Mouse (Mus musculus) forebrain, embryonic 15.5 days (tissue): ENCODE measurements around the gene Gpc6. TPM values are rescaled to one million over a fixed set of nuclear protein-coding genes. Genes with fewer than 3 reads are reported as not detected.

Experiments
- ATAC-seq: fragments of 200-750 bp; cut with Nextera tagmentation; replicated peaks from 2 replicates; pipeline ENCODE4 v1.8.0; 2017; ENCODE audit warnings: mild to moderate bottlenecking, moderate TSS enrichment, moderate library complexity
- H3K27ac ChIP-seq: fragments of 300-500 bp; sonication (generic); replicated peaks from 2 replicates; pipeline ENCODE4 v1.5.1; 2015; ENCODE audit warnings: mild to moderate bottlenecking, inconsistent platforms
- H3K27me3 ChIP-seq: fragments of 300-500 bp; sonication (generic); 2 replicates; pipeline ENCODE4 v1.6.1; 2015; ENCODE audit warnings: inconsistent platforms
- H3K36me3 ChIP-seq: fragments of 300-500 bp; sonication (generic); 2 replicates; pipeline ENCODE4 v1.6.1; 2015; ENCODE audit warnings: mild to moderate bottlenecking, inconsistent platforms
- H3K4me1 ChIP-seq: fragments of 300-500 bp; sonication (generic); 2 replicates; pipeline ENCODE4 v1.6.1; 2015; ENCODE audit warnings: inconsistent platforms
- H3K4me2 ChIP-seq: fragments of 300-500 bp; sonication (generic); replicated peaks from 2 replicates; pipeline ENCODE4 v1.6.1; 2015; ENCODE audit warnings: mild to moderate bottlenecking, inconsistent platforms
- H3K4me3 ChIP-seq: fragments of 300-500 bp; sonication (generic); 2 replicates; pipeline ENCODE4 v1.5.1; 2015; ENCODE audit warnings: mild to moderate bottlenecking, inconsistent platforms
- H3K9ac ChIP-seq: fragments of 300-500 bp; sonication (generic); replicated peaks from 2 replicates; pipeline ENCODE4 v1.6.1; 2015; ENCODE audit warnings: mild to moderate bottlenecking, inconsistent platforms
- H3K9me3 ChIP-seq: fragments of 300-500 bp; sonication (generic); 2 replicates; pipeline ENCODE4 v1.6.1; 2016; ENCODE audit warnings: inconsistent platforms
- WGBS: fragments of 180-500 bp; shearing (Covaris S2); methylation state at CpG from one replicate; pipeline ENCODE4 v1.1.7; 2015; ENCODE audit warnings: mixed read lengths; 5-methylcytosine and 5-hydroxymethylcytosine counted together
- polyA plus RNA-seq: library from polyadenylated mRNA; unstranded; fragments of >200 nt; fragmentation: Nextera tagmentation; extraction: Ambion mirVana; gene quantifications from 2 replicates; pipeline ENCODE4 v1.2.1, GENCODE M21; 2015

Gene Gpc6
- polyA plus RNA-seq, 1 experiment from 2014 or later = 18.3 TPM

DNA sequence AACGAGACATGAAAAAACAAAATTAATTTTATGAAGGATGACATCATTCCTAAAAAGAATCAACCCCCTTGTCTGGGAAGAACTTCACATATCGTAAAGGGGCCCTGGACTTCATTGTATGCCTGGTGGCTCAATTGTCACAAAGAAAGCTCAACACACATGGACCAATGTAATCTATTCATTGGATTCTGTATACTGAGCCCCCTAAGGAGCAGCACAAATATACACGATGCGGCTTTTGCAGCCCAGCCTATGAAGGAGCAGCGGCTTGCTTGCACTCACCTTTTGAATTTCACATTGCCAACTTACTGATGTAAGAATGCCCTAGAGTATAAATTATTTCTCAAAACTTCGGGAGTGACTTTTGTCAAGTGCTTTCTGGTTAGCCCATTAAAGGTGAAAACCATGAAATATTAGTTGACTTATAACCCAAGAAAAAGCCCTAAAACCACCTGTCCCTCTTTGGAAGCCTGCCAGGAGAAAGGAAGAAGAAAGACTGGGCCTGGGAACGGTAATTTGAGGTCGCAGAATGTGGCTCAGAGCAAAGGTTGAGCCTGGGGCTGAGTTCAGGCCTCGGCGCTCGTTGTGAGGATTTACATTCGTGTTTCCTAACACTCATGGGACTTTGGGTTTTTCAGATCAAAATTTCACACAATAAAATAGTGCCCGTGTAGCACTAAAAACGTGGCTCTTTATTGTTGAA lies 709.3 kb downstream of the Gpc6 start:
- 78% methylated on average over 14 of the region's 14 CpGs for WGBS
- no peak overlapping the region for H3K27ac ChIP-seq

DNA sequence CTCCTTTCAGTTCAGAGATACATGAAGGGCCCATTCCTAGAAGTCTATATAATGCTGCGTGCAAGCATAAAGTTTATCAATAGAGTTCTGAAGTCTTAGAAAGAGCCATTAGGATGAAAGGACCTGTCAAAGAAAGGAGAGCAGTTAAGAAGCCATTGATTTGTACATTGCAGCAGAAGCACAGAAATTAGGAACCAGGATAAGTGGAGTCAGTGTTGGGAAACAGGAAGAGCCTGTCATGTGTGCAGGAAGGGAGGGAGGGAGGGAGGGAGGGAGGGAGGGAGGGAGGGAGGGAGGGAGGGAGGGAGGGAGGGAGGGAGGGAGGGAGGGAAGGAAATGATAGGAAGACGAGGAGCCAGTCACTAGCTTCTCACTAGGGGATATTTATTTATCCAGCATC lies 716.7 kb downstream of the Gpc6 start:
- no peak for ATAC-seq
- H3K36me3 ChIP-seq = no peaks in the 10 kb centered on the region
- H3K4me2 ChIP-seq = no peak overlapping the region
- H3K9ac ChIP-seq = no peak overlapping the region
- H3K4me1 ChIP-seq = no peaks in the 10 kb centered on the region
- no peaks in the 10 kb centered on the region for H3K27me3 ChIP-seq
- H3K9me3 ChIP-seq = no peaks in the 10 kb centered on the region
- no peak overlapping the region for H3K27ac ChIP-seq
- WGBS = 75% methylated on average over 2 of the region's 2 CpGs
- no peak overlapping the region for H3K4me3 ChIP-seq

More for the DNA sequence above, 709.3 kb downstream of the Gpc6 start:
- no peak for ATAC-seq
- Histone ChIP-seq H3K4me1 (no peaks in the 10 kb centered on the region), H3K4me3 (no peak overlapping the region), H3K9me3 (no peaks in the 10 kb centered on the region), H3K9ac (no peak overlapping the region), H3K4me2 (no peak overlapping the region), H3K36me3 (no peaks in the 10 kb centered on the region), H3K27me3 (no peaks in the 10 kb centered on the region)

GRCm38 (mm10) chr14:117643069-117643468 lies 718.0 kb downstream of the Gpc6 start:
- no peak for ATAC-seq
- no peak overlapping the region for H3K4me2 ChIP-seq
- H3K27ac ChIP-seq = no peak overlapping the region
- H3K36me3 ChIP-seq = no peaks in the 10 kb centered on the region
- no peak overlapping the region for H3K4me3 ChIP-seq
- H3K9ac ChIP-seq = no peak overlapping the region
- H3K9me3 ChIP-seq = no peaks in the 10 kb centered on the region
- H3K4me1 ChIP-seq = no peaks in the 10 kb centered on the region
- H3K27me3 ChIP-seq = no peaks in the 10 kb centered on the region
- 75% methylated on average over 1 of the region's 1 CpGs for WGBS

DNA sequence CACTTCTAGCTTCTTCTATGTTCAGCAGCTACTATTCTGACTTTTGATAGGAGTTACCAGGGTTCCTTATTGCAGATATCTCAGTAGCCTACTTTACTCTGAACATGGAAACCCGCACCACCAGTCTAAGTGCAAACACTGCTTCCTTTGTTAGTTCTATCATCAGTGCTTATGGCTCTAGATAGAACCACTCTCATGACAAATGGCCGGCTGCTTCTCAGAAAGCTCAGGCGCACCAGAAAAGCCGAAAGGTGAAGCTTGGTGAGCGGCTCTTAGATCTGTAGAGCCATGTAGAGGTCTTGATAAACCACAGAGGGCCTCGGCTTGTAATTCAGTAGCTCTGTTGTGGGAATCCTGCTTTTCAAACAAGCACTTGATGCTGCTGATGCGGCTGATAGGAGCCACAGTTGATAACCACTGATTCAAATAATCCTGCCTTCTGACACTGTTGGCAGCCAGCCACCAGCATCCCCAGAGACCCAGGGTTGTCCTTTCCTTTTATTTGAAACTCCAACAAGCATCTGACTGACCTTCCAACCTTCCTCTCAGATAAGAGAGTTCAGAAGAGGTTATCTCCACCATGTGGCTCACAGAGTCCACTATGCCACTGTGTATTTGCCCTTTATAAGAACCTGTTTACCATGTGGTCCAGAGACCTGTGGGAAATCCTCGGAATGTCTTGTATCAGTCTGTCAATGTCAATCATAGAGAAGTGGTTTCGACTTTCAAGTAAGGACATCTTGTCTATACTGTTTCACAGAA lies 723.3 kb downstream of the Gpc6 start:
- H3K4me2 ChIP-seq = no peak overlapping the region
- no peak for ATAC-seq
- no peaks in the 10 kb centered on the region for H3K9me3 ChIP-seq
- no peak overlapping the region for H3K9ac ChIP-seq
- H3K36me3 ChIP-seq = no peaks in the 10 kb centered on the region
- H3K4me1 ChIP-seq = no peaks in the 10 kb centered on the region
- WGBS = 93% methylated on average over 9 of the region's 9 CpGs
- no peak overlapping the region for H3K4me3 ChIP-seq
- H3K27ac ChIP-seq = no peak overlapping the region
- H3K27me3 ChIP-seq = no peaks in the 10 kb centered on the region

- 94% methylated on average over 4 of the region's 4 CpGs for WGBS
- no peak for ATAC-seq
- H3K27ac ChIP-seq = no peak overlapping the region
- H3K9me3 ChIP-seq = no peaks in the 10 kb centered on the region
- H3K4me2 ChIP-seq = no peak overlapping the region
- H3K36me3 ChIP-seq = no peaks in the 10 kb centered on the region
- H3K27me3 ChIP-seq = no peaks in the 10 kb centered on the region
- 0 out of 2 replicates have a peak, but pooled peaks cover 1% of the 10 kb centered on the region for H3K4me1 ChIP-seq
- no peak overlapping the region for H3K9ac ChIP-seq
- H3K4me3 ChIP-seq = no peak overlapping the region
These were observed 725.0 kb downstream of the Gpc6 start for GRCm38 (mm10) chr14:117650141-117650540.

DNA sequence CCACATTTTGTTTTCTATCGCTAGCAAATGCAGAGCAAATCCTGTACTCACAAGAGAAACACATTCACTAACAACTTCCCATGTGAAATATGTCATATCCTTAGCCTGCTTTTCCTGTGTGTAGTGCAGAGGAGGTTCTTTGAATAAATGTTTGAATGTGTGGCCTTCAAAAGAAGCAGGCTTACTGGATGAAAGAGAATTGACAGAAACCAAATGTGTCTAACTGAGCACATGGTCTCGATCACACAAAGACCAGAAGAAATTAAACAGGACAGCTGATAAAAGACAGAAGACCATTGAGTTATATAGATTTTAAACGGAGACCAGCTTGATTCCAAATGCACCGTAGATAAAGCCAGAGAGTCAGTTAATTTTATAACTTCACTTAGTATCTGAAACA lies 726.2 kb downstream of the Gpc6 start:
- WGBS = 80% methylated on average over 4 of the region's 4 CpGs
- H3K9me3 ChIP-seq = no peaks in the 10 kb centered on the region
- H3K4me3 ChIP-seq = no peak overlapping the region
- H3K4me1 ChIP-seq = peaks cover 10% of the 10 kb centered on the region
- H3K9ac ChIP-seq = no peak overlapping the region
- no peak overlapping the region for H3K27ac ChIP-seq
- no peaks in the 10 kb centered on the region for H3K27me3 ChIP-seq
- ATAC-seq = no peak
- H3K4me2 ChIP-seq = no peak overlapping the region
- H3K36me3 ChIP-seq = no peaks in the 10 kb centered on the region

DNA sequence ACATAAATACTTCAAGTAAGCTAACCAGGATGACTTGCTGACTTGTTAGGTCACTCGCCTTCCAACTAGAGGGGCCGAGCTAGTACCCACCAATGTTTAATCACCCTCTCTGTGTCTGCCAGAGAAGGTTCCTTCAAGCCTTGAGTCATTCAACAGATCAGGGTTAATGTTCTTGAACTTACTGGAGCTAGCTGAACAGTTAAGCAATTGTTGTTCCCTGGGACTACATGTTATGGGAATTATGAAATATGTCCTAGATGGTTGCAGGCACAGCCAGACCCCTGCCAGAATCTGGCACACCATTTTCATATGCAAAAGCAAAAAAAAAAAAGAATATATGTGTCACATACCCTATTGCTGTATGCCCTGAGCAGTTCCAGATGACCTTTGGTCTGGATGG lies 726.8 kb downstream of the Gpc6 start:
- ATAC-seq = no peak
- H3K4me2 ChIP-seq = no peak overlapping the region
- WGBS = 94% methylated on average over 2 of the region's 2 CpGs
- no peaks in the 10 kb centered on the region for H3K36me3 ChIP-seq
- H3K9me3 ChIP-seq = no peaks in the 10 kb centered on the region
- H3K4me1 ChIP-seq = peaks cover 10% of the 10 kb centered on the region
- H3K27me3 ChIP-seq = no peaks in the 10 kb centered on the region
- H3K9ac ChIP-seq = no peak overlapping the region
- H3K27ac ChIP-seq = no peak overlapping the region
- H3K4me3 ChIP-seq = no peak overlapping the region

- Histone ChIP-seq H3K9me3 (no peaks in the 10 kb centered on the region), H3K27ac (peak overlapping the region; percentile 54), H3K4me1 (peaks cover 10% of the 10 kb centered on the region), H3K4me3 (no peak overlapping the region), H3K27me3 (no peaks in the 10 kb centered on the region), H3K36me3 (no peaks in the 10 kb centered on the region), H3K9ac (no peak overlapping the region), H3K4me2 (no peak overlapping the region)
- 62% methylated on average over 6 of the region's 6 CpGs for WGBS
- ATAC-seq = peak; percentile 78
These were observed 730.3 kb downstream of the Gpc6 start for GRCm38 (mm10) chr14:117655382-117655781.

GRCm38 (mm10) chr14:117659198-117659761 lies 734.2 kb downstream of the Gpc6 start:
- H3K27me3 ChIP-seq = no peaks in the 10 kb centered on the region
- no peaks in the 10 kb centered on the region for H3K36me3 ChIP-seq
- H3K9ac ChIP-seq = no peak overlapping the region
- H3K4me3 ChIP-seq = no peak overlapping the region
- no peak for ATAC-seq
- no peak overlapping the region for H3K27ac ChIP-seq
- H3K4me2 ChIP-seq = no peak overlapping the region
- peaks cover 10% of the 10 kb centered on the region for H3K4me1 ChIP-seq
- WGBS = 87% methylated on average over 8 of the region's 8 CpGs
- no peaks in the 10 kb centered on the region for H3K9me3 ChIP-seq

- H3K4me2 ChIP-seq = no peak overlapping the region
- no peaks in the 10 kb centered on the region for H3K9me3 ChIP-seq
- no peak overlapping the region for H3K4me3 ChIP-seq
- no peak for ATAC-seq
- 0 out of 2 replicates have a peak, but pooled peaks cover 3% of the 10 kb centered on the region for H3K4me1 ChIP-seq
- 85% methylated on average over 4 of the region's 4 CpGs for WGBS
- no peak overlapping the region for H3K9ac ChIP-seq
- no peak overlapping the region for H3K27ac ChIP-seq
- H3K27me3 ChIP-seq = no peaks in the 10 kb centered on the region
- no peaks in the 10 kb centered on the region for H3K36me3 ChIP-seq
These were observed 737.1 kb downstream of the Gpc6 start for GRCm38 (mm10) chr14:117662261-117662660.

- no peaks in the 10 kb centered on the region for H3K27me3 ChIP-seq
- WGBS = 55% methylated on average over 4 of the region's 4 CpGs
- 0 out of 2 replicates have a peak, but pooled peaks cover 3% of the 10 kb centered on the region for H3K4me1 ChIP-seq
- no peaks in the 10 kb centered on the region for H3K9me3 ChIP-seq
- H3K4me2 ChIP-seq = no peak overlapping the region
- H3K4me3 ChIP-seq = no peak overlapping the region
- H3K9ac ChIP-seq = no peak overlapping the region
- H3K27ac ChIP-seq = no peak overlapping the region
- H3K36me3 ChIP-seq = no peaks in the 10 kb centered on the region
- no peak for ATAC-seq
These were observed 739.7 kb downstream of the Gpc6 start for GRCm38 (mm10) chr14:117664796-117665195.

DNA sequence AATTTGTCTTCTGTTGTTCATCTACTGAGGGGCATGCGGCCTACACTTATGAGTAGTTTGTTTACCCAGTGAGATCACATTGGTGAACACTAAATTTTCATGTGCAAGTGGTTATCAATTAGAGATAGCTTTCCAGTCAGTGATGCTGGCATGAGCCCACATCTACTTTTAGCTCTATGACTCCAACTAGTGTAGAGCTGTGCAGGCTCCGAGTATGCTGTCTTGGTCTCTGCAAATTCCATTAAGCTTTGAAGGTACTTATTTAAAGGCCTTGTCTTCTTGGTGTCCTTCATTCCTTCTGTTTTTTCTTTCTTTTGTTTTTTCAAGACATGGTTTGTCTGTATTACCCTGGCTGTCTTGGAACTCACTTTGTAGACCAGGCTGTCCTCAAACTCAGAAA lies 741.0 kb downstream of the Gpc6 start:
- WGBS = 99% methylated on average over 2 of the region's 2 CpGs
- Histone ChIP-seq H3K4me1 (0 out of 2 replicates have a peak, but pooled peaks cover 3% of the 10 kb centered on the region), H3K4me2 (no peak overlapping the region), H3K9me3 (no peaks in the 10 kb centered on the region), H3K9ac (no peak overlapping the region), H3K27ac (no peak overlapping the region), H3K36me3 (no peaks in the 10 kb centered on the region), H3K27me3 (no peaks in the 10 kb centered on the region), H3K4me3 (no peak overlapping the region)
- ATAC-seq = no peak
